Mouse (Mus musculus) megakaryocyte, embryonic 14.5 days (primary cell): ENCODE measurements around the gene Gm17720.

Source experiments
- FLI1 ChIP-seq: IDR thresholded peaks from 2 replicates; pipeline ENCODE4 v1.6.1; 2012; ENCODE audit warnings: low read length, inconsistent platforms, mixed read lengths
- GATA1 ChIP-seq: IDR thresholded peaks from 3 replicates; pipeline ENCODE4 v1.6.1; 2012; ENCODE audit warnings: mixed read lengths, low read length, inconsistent platforms, borderline replicate concordance

GRCm38 (mm10) chr8:110140156-110140555 lies 37.6 kb upstream of the Gm17720 start:
- no peak for TF ChIP-seq GATA1
- no peak for TF ChIP-seq FLI1
